Mouse (Mus musculus) megakaryocyte, embryonic 14.5 days (primary cell): Measurements from ENCODE around the gene Adm2.

ENCODE experiments used
- FLI1 ChIP-seq: IDR thresholded peaks from 2 replicates; pipeline ENCODE4 v1.6.1; 2012; ENCODE audit warnings: low read length, inconsistent platforms, mixed read lengths
- GATA1 ChIP-seq: IDR thresholded peaks from 3 replicates; pipeline ENCODE4 v1.6.1; 2012; ENCODE audit warnings: mixed read lengths, low read length, inconsistent platforms, borderline replicate concordance

DNA sequence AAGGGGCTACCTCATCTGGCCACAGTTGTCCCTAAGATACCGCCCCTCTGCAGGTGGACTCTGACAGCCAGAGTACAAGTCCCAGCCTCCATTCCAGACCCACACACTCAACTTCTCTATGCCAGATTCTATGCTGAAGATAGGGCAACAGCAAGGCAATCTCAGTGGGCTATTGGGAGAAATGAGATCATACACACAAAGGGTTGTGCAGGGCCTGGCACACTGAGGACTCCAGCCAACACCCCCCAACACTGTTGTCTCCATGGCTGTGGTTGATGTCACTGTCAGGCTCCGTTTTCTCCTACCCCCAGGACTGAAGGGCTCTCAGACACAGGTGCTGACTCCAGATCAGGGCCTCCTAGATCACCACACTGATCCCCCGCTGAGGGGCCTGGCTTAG is 8.4 kb upstream of the Adm2 start:
- TF ChIP-seq GATA1 (no peak), FLI1 (no peak)
